Mouse (Mus musculus) forebrain, embryonic 11.5 days (tissue): Measurements from ENCODE around the gene Sgms1. TPM values are rescaled to one million over a fixed set of nuclear protein-coding genes. Genes with fewer than 3 reads are reported as not detected.
"Not testable (repeated sequence)": the region's sequence is repeated elsewhere in the genome, so short reads cannot be mapped to it uniquely, and the experiment has no call there.

Source experiments
- ATAC-seq: fragments of 200-750 bp; cut with Nextera tagmentation; replicated peaks from 2 replicates; pipeline ENCODE4 v1.8.0; 2017; ENCODE audit warnings: moderate TSS enrichment; ENCODE audit not compliant: low FRiP score
- DNase-seq: peaks from one replicate; pipeline ENCODE4 v3.0.0-alpha.2; 2017; ENCODE audit warnings: low spot score
- H3K27ac ChIP-seq: fragments of 300-500 bp; sonication (generic); 2 replicates; pipeline ENCODE4 v1.5.1; 2014; ENCODE audit warnings: low read depth, low read length
- H3K27me3 ChIP-seq: fragments of 300-500 bp; sonication (generic); 2 replicates; pipeline ENCODE4 v1.6.1; 2014; ENCODE audit warnings: mild to moderate bottlenecking, low read length, mixed read lengths; ENCODE audit not compliant: control insufficient read depth, insufficient read depth
- H3K36me3 ChIP-seq: fragments of 300-500 bp; sonication (generic); 2 replicates; pipeline ENCODE4 v1.6.1; 2014; ENCODE audit warnings: mild to moderate bottlenecking, low read length, moderate library complexity, mixed read lengths; ENCODE audit not compliant: control insufficient read depth, insufficient read depth
- H3K4me1 ChIP-seq: fragments of 300-500 bp; sonication (generic); replicated peaks from 2 replicates; pipeline ENCODE4 v1.6.1; 2014; ENCODE audit warnings: low read length, mixed read lengths; ENCODE audit not compliant: control insufficient read depth, insufficient read depth
- H3K4me2 ChIP-seq: fragments of 300-500 bp; sonication (generic); 2 replicates; pipeline ENCODE4 v1.6.1; 2014; ENCODE audit warnings: low read depth, mild to moderate bottlenecking, low read length, moderate library complexity, mixed read lengths; ENCODE audit not compliant: severe bottlenecking
- H3K4me3 ChIP-seq: fragments of 300-500 bp; sonication (generic); 2 replicates; pipeline ENCODE4 v1.5.1; 2014; ENCODE audit warnings: low read depth, low read length
- H3K9ac ChIP-seq: fragments of 300-500 bp; sonication (generic); 2 replicates; pipeline ENCODE4 v1.6.1; 2014; ENCODE audit warnings: low read length
- H3K9me3 ChIP-seq: fragments of 300-500 bp; sonication (generic); 2 replicates; pipeline ENCODE4 v1.6.1; 2016; ENCODE audit warnings: low read length, mixed read lengths; ENCODE audit not compliant: control insufficient read depth
- whole genome bisulfite sequencing: fragments of 180-500 bp; shearing (Covaris S2); extraction: QIAGEN DNeasy Blood & Tissue Kit; methylation state at CpG from one replicate; pipeline ENCODE4 v1.1.7; 2014; 5-methylcytosine and 5-hydroxymethylcytosine counted together
- polyA plus RNA-seq: library from polyadenylated mRNA; unstranded; fragments of >200 nt; fragmentation: Nextera tagmentation; extraction: Ambion mirVana; gene quantifications from 2 replicates; pipeline ENCODE4 v1.2.1, GENCODE M21; 2014

The Sgms1 gene
- polyA plus RNA-seq, 1 experiment from 2014 or later = 17.8 TPM

- DNase-seq (no peak), ATAC-seq (no peak; the same call in 1 of the 2 replicates)
- no peaks in the 10 kb centered on the region for H3K9me3 ChIP-seq
Observed at GRCm38 (mm10) chr19:32136888-32137625, 252.5 kb downstream of the Sgms1 start.

GRCm38 (mm10) chr19:32131707-32132488, 257.6 kb downstream of the Sgms1 start:
- H3K9ac ChIP-seq, DNase-seq, H3K27ac ChIP-seq, H3K36me3 ChIP-seq, H3K4me1 ChIP-seq, H3K4me2 ChIP-seq, H3K4me3 ChIP-seq, H3K9me3 ChIP-seq, H3K27me3 ChIP-seq: not testable (repeated sequence)
- WGBS = 89% methylated on average over 14 of the region's 17 CpGs
- peak; percentile 27; the same call in 1 of the 2 replicates for ATAC-seq

More at GRCm38 (mm10) chr19:32136888-32137625, 252.5 kb downstream of the Sgms1 start:
- Histone ChIP-seq H3K27ac (no peak overlapping the region), H3K4me3 (no peak overlapping the region), H3K4me2 (no peak overlapping the region), H3K27me3 (no peaks in the 10 kb centered on the region), H3K4me1 (0 out of 2 replicates have a peak, but pooled peaks cover 4% of the 10 kb centered on the region), H3K36me3 (no peaks in the 10 kb centered on the region; the same call in 1 of the 2 replicates), H3K9ac (no peak overlapping the region)
- 53% methylated on average over 4 of the region's 4 CpGs for WGBS

GRCm38 (mm10) chr19:32129281-32129680, 260.2 kb downstream of the Sgms1 start:
- no peak for ATAC-seq
- no peaks in the 10 kb centered on the region for H3K9me3 ChIP-seq
- H3K4me2 ChIP-seq = no peak overlapping the region
- 93% methylated on average over 8 of the region's 8 CpGs for WGBS
- H3K36me3 ChIP-seq = no peaks in the 10 kb centered on the region
- no peak overlapping the region for H3K9ac ChIP-seq
- H3K4me3 ChIP-seq = no peak overlapping the region
- no peak overlapping the region for H3K27ac ChIP-seq
- H3K27me3 ChIP-seq = no peaks in the 10 kb centered on the region
- DNase-seq = no peak
- H3K4me1 ChIP-seq = no peaks in the 10 kb centered on the region

- Histone ChIP-seq H3K27ac (no peak overlapping the region), H3K36me3 (no peaks in the 10 kb centered on the region), H3K27me3 (no peaks in the 10 kb centered on the region), H3K9ac (no peak overlapping the region), H3K4me3 (no peak overlapping the region), H3K9me3 (no peaks in the 10 kb centered on the region), H3K4me2 (no peak overlapping the region), H3K4me1 (no peaks in the 10 kb centered on the region)
- 75% methylated on average over 10 of the region's 10 CpGs for WGBS
- ATAC-seq (0 out of 2 replicates have a peak, but pooled peaks have one; percentile 18), DNase-seq (no peak)
Observed at GRCm38 (mm10) chr19:32127180-32127850, 262.2 kb downstream of the Sgms1 start.

- no peak overlapping the region for H3K27ac ChIP-seq
- no peak overlapping the region for H3K4me3 ChIP-seq
- DNase-seq (no peak), ATAC-seq (no peak)
- no peak overlapping the region for H3K9ac ChIP-seq
- H3K27me3 ChIP-seq = no peaks in the 10 kb centered on the region
- H3K36me3 ChIP-seq = no peaks in the 10 kb centered on the region
- no peaks in the 10 kb centered on the region for H3K9me3 ChIP-seq
- H3K4me1 ChIP-seq = no peaks in the 10 kb centered on the region
- 93% methylated on average over 9 of the region's 9 CpGs for WGBS
- no peak overlapping the region for H3K4me2 ChIP-seq
Observed at GRCm38 (mm10) chr19:32124155-32124554, 265.4 kb downstream of the Sgms1 start.

GRCm38 (mm10) chr19:32123196-32123595, 266.3 kb downstream of the Sgms1 start:
- no peak for ATAC-seq
- Histone ChIP-seq H3K4me3 (no peak overlapping the region), H3K4me2 (no peak overlapping the region), H3K4me1 (no peaks in the 10 kb centered on the region), H3K27ac (no peak overlapping the region), H3K9ac (no peak overlapping the region), H3K9me3 (no peaks in the 10 kb centered on the region), H3K36me3 (no peaks in the 10 kb centered on the region), H3K27me3 (no peaks in the 10 kb centered on the region)
- no peak for DNase-seq
- 89% methylated on average over 5 of the region's 5 CpGs for WGBS

GRCm38 (mm10) chr19:32120798-32121197, 268.7 kb downstream of the Sgms1 start:
- Histone ChIP-seq H3K4me3 (no peak overlapping the region), H3K27me3 (no peaks in the 10 kb centered on the region), H3K36me3 (no peaks in the 10 kb centered on the region), H3K4me1 (no peaks in the 10 kb centered on the region), H3K27ac (no peak overlapping the region), H3K4me2 (no peak overlapping the region), H3K9me3 (no peaks in the 10 kb centered on the region), H3K9ac (no peak overlapping the region)
- DNase-seq = no peak
- no peak for ATAC-seq
- 87% methylated on average over 1 of the region's 1 CpGs for WGBS

GRCm38 (mm10) chr19:32119666-32120065, 269.8 kb downstream of the Sgms1 start:
- WGBS = 88% methylated on average over 2 of the region's 2 CpGs
- DNase-seq = no peak
- Histone ChIP-seq H3K27me3 (no peaks in the 10 kb centered on the region), H3K4me3 (no peak overlapping the region), H3K36me3 (no peaks in the 10 kb centered on the region), H3K27ac (no peak overlapping the region), H3K9ac (no peak overlapping the region), H3K9me3 (no peaks in the 10 kb centered on the region), H3K4me1 (no peaks in the 10 kb centered on the region), H3K4me2 (no peak overlapping the region)
- no peak for ATAC-seq
